Mouse (Mus musculus): Measurements from ENCODE around the gene Defb48. TPM values are rescaled to one million over a fixed set of nuclear protein-coding genes. Genes with fewer than 3 reads are reported as not detected.

Defb48 gene
- not detected in 2 replicates for polyA plus RNA-seq (2012; rRNA removed)

GRCm38 (mm10) chr14:62984410-62984809 is at the start of gene Defb48:
TSS of gene Defb48 (minus strand) at chr14:62984510.
- WGBS, result 60% methylated on average over 1 of the region's 1 CpGs
- TF ChIP-seq CTCF (IDR thresholded peaks at IDR 0.05; ENCODE audit: borderline replicate concordance, insufficient read depth, low read depth, low read length) (no peak), POLR2A (IDR thresholded peaks at IDR 0.05; ENCODE audit: borderline replicate concordance, insufficient read depth, low read length) (no peak)
- Histone ChIP-seq H3K4me1 (ENCODE audit: control insufficient read depth, insufficient read depth, low read length) (no peaks in the 10 kb centered on the region), H3K27me3 (ENCODE audit: control insufficient read depth, insufficient read depth, low read length) (no peaks in the 10 kb centered on the region), H3K27ac (ENCODE audit: insufficient read depth, low read length) (no peak within 1 kb of the TSS), H3K4me3 (replicated peaks; ENCODE audit: insufficient read depth, low read depth, low read length) (no peak within 1 kb of the TSS)
- DNase-seq, result no peak

- TF ChIP-seq CTCF (IDR thresholded peaks at IDR 0.05; ENCODE audit: borderline replicate concordance, insufficient read depth, low read depth, low read length) (no peak), POLR2A (IDR thresholded peaks at IDR 0.05; ENCODE audit: borderline replicate concordance, insufficient read depth, low read length) (no peak)
- Histone ChIP-seq H3K4me1 (ENCODE audit: control insufficient read depth, insufficient read depth, low read length) (no peaks in the 10 kb centered on the region), H3K27ac (ENCODE audit: insufficient read depth, low read length) (no peak overlapping the region), H3K4me3 (replicated peaks; ENCODE audit: insufficient read depth, low read depth, low read length) (no peak overlapping the region), H3K27me3 (ENCODE audit: control insufficient read depth, insufficient read depth, low read length) (no peaks in the 10 kb centered on the region)
- DNase-seq, result no peak
- 65% methylated on average over 6 of the region's 6 CpGs for WGBS
Measured at GRCm38 (mm10) chr14:63020524-63021156, 36.3 kb upstream of the Defb48 start.

DNA sequence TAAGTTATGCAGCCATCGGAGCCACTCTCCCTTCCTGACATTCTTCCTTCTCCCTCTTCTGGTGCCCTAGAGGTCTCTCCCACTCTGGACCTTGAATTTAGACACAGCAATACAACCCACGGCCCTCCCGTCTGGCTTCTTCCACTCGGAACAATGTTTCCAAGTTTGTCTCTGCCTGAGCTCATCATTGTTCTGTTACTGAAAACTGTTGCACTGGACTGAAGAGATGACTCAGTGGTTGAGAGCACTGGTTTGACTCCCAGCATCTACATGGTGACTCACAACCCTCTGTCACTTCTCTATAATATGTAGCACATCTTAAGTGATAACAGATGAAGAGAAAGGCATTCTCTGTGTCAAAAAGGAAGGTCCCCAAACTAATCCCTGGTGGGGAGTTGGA is 30.4 kb upstream of the Defb48 start:
- Histone ChIP-seq H3K27ac (ENCODE audit: insufficient read depth, low read length) (no peak overlapping the region), H3K27me3 (ENCODE audit: control insufficient read depth, insufficient read depth, low read length) (no peaks in the 10 kb centered on the region), H3K4me3 (replicated peaks; ENCODE audit: insufficient read depth, low read depth, low read length) (no peak overlapping the region), H3K4me1 (ENCODE audit: control insufficient read depth, insufficient read depth, low read length) (no peaks in the 10 kb centered on the region)
- no peak for DNase-seq
- TF ChIP-seq CTCF (IDR thresholded peaks at IDR 0.05; ENCODE audit: borderline replicate concordance, insufficient read depth, low read depth, low read length), result no peak
- TF ChIP-seq POLR2A (IDR thresholded peaks at IDR 0.05; ENCODE audit: borderline replicate concordance, insufficient read depth, low read length), result no peak
- 79% methylated on average over 4 of the region's 4 CpGs for WGBS

GRCm38 (mm10) chr14:63013082-63013481 is 28.8 kb upstream of the Defb48 start:
- 74% methylated on average over 4 of the region's 4 CpGs for WGBS
- no peak for TF ChIP-seq POLR2A (IDR thresholded peaks at IDR 0.05; ENCODE audit: borderline replicate concordance, insufficient read depth, low read length)
- no peak for TF ChIP-seq CTCF (IDR thresholded peaks at IDR 0.05; ENCODE audit: borderline replicate concordance, insufficient read depth, low read depth, low read length)

DNA sequence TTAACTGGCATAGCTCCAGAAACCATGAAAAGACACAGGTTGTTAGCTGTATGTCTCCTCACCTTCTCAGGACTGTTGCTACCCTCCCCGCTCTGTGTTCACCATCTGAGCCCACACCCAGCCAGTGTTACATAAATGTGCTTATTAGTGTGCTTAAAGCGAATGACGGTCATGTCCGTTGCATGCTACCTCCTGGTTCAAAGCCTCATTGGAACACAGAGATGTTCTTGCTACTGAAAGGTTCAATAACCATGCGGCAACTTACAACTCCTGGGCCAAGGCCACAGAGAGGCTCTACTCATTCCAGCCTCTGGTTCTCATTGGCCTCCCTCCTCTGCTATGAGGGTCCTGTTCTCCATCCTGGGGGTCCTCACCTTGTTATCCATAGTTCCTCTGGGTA is 27.2 kb upstream of the Defb48 start, which contains the start of gene Defb43:
Gene Defb43 (plus strand): TSS at position 301 of the 400 bp plus-strand sequence.
- H3K4me3 ChIP-seq (replicated peaks; ENCODE audit: insufficient read depth, low read depth, low read length), result no peak within 1 kb of the TSS
- no peaks in the 10 kb centered on the region for H3K27me3 ChIP-seq (ENCODE audit: control insufficient read depth, insufficient read depth, low read length)
- no peak for TF ChIP-seq POLR2A (IDR thresholded peaks at IDR 0.05; ENCODE audit: borderline replicate concordance, insufficient read depth, low read length)
- TF ChIP-seq CTCF (IDR thresholded peaks at IDR 0.05; ENCODE audit: borderline replicate concordance, insufficient read depth, low read depth, low read length), result no peak
- no peak for DNase-seq
- WGBS, result 94% methylated on average over 5 of the region's 5 CpGs
- H3K4me1 ChIP-seq (ENCODE audit: control insufficient read depth, insufficient read depth, low read length), result no peaks in the 10 kb centered on the region
- H3K27ac ChIP-seq (ENCODE audit: insufficient read depth, low read length), result no peak within 1 kb of the TSS

More at GRCm38 (mm10) chr14:63013082-63013481, 28.8 kb upstream of the Defb48 start:
- no peak overlapping the region for H3K4me3 ChIP-seq (replicated peaks; ENCODE audit: insufficient read depth, low read depth, low read length)
- DNase-seq, result no peak
- H3K4me1 ChIP-seq (ENCODE audit: control insufficient read depth, insufficient read depth, low read length), result no peaks in the 10 kb centered on the region
- H3K27me3 ChIP-seq (ENCODE audit: control insufficient read depth, insufficient read depth, low read length), result no peaks in the 10 kb centered on the region
- no peak overlapping the region for H3K27ac ChIP-seq (ENCODE audit: insufficient read depth, low read length)

DNA sequence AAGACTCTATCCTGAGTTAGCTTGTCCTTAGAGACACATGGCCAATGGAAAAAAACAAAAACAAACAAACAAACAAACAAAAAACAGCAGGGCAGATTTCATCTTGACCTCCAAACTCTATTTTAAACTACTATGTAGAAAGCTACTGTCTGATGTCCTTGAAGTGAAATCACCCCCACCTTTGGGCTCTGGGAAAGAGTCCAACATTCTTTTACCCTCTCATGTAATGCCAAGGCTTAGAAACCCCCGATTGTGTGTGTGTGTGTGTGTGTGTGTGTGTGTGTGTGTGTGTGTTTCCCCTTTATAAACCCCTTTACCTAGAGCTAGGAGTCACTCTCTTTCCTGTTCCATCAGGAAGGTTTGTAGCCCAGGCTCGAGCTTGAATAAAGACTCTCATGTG is 18.3 kb upstream of the Defb48 start:
- H3K4me1 ChIP-seq (ENCODE audit: control insufficient read depth, insufficient read depth, low read length), result no peaks in the 10 kb centered on the region
- no peak for DNase-seq
- WGBS, result 35% methylated on average over 2 of the region's 2 CpGs
- no peak for TF ChIP-seq POLR2A (IDR thresholded peaks at IDR 0.05; ENCODE audit: borderline replicate concordance, insufficient read depth, low read length)
- no peak for TF ChIP-seq CTCF (IDR thresholded peaks at IDR 0.05; ENCODE audit: borderline replicate concordance, insufficient read depth, low read depth, low read length)
- no peak overlapping the region for H3K27ac ChIP-seq (ENCODE audit: insufficient read depth, low read length)
- H3K27me3 ChIP-seq (ENCODE audit: control insufficient read depth, insufficient read depth, low read length), result no peaks in the 10 kb centered on the region
- H3K4me3 ChIP-seq (replicated peaks; ENCODE audit: insufficient read depth, low read depth, low read length), result no peak overlapping the region

DNA sequence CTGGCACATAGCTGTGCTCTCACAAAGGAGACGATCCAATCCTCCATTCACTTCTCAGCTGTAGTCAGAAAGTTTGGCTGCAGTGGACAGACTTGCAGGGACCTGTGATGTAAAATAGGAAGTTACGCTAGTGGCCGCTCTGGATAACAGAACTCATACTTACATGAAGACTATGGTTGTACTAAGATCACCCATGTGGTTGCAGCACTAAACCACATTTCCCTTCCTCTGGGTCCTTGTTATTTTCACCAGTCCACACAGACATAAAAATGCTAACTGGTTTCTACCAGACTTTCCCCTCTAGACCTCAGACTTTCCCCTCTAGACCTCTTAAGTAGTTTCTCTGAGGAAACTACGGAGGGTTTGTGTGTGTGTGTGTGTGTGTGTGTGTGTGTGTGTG is 14.7 kb upstream of the Defb48 start:
- 92% methylated on average over 4 of the region's 4 CpGs for WGBS
- H3K27me3 ChIP-seq (ENCODE audit: control insufficient read depth, insufficient read depth, low read length), result no peaks in the 10 kb centered on the region

GRCm38 (mm10) chr14:62997777-62998176 is 13.5 kb upstream of the Defb48 start, which contains the start of gene Defb47:
TSS of gene Defb47 (plus strand) at chr14:62998077.
- no peak for TF ChIP-seq POLR2A (IDR thresholded peaks at IDR 0.05; ENCODE audit: borderline replicate concordance, insufficient read depth, low read length)
- no peak for TF ChIP-seq CTCF (IDR thresholded peaks at IDR 0.05; ENCODE audit: borderline replicate concordance, insufficient read depth, low read depth, low read length)
- no peaks in the 10 kb centered on the region for H3K4me1 ChIP-seq (ENCODE audit: control insufficient read depth, insufficient read depth, low read length)
- 57% methylated on average over 8 of the region's 8 CpGs for WGBS

More for the DNA sequence above, 14.7 kb upstream of the Defb48 start:
- H3K4me1 ChIP-seq (ENCODE audit: control insufficient read depth, insufficient read depth, low read length), result no peaks in the 10 kb centered on the region
- H3K4me3 ChIP-seq (replicated peaks; ENCODE audit: insufficient read depth, low read depth, low read length), result no peak overlapping the region
- TF ChIP-seq POLR2A (IDR thresholded peaks at IDR 0.05; ENCODE audit: borderline replicate concordance, insufficient read depth, low read length), result no peak
- TF ChIP-seq CTCF (IDR thresholded peaks at IDR 0.05; ENCODE audit: borderline replicate concordance, insufficient read depth, low read depth, low read length), result no peak
- no peak overlapping the region for H3K27ac ChIP-seq (ENCODE audit: insufficient read depth, low read length)
- no peak for DNase-seq

More at GRCm38 (mm10) chr14:62997777-62998176, 13.5 kb upstream of the Defb48 start, which contains the start of gene Defb47:
- H3K27me3 ChIP-seq (ENCODE audit: control insufficient read depth, insufficient read depth, low read length), result no peaks in the 10 kb centered on the region
- no peak for DNase-seq
- no peak within 1 kb of the TSS for H3K27ac ChIP-seq (ENCODE audit: insufficient read depth, low read length)
- H3K4me3 ChIP-seq (replicated peaks; ENCODE audit: insufficient read depth, low read depth, low read length), result no peak within 1 kb of the TSS

All from cerebellum, adult 2 months (tissue).